Mouse (Mus musculus): ENCODE measurements around the gene Tuba8. TPM values are rescaled to one million over a fixed set of nuclear protein-coding genes. Genes with fewer than 3 reads are reported as not detected.

The Tuba8 gene
- polyA plus RNA-seq (2015; fragmentation: Nextera tagmentation; extraction: Ambion mirVana) = 0.49 and 0.56 TPM in 2 replicates

DNA sequence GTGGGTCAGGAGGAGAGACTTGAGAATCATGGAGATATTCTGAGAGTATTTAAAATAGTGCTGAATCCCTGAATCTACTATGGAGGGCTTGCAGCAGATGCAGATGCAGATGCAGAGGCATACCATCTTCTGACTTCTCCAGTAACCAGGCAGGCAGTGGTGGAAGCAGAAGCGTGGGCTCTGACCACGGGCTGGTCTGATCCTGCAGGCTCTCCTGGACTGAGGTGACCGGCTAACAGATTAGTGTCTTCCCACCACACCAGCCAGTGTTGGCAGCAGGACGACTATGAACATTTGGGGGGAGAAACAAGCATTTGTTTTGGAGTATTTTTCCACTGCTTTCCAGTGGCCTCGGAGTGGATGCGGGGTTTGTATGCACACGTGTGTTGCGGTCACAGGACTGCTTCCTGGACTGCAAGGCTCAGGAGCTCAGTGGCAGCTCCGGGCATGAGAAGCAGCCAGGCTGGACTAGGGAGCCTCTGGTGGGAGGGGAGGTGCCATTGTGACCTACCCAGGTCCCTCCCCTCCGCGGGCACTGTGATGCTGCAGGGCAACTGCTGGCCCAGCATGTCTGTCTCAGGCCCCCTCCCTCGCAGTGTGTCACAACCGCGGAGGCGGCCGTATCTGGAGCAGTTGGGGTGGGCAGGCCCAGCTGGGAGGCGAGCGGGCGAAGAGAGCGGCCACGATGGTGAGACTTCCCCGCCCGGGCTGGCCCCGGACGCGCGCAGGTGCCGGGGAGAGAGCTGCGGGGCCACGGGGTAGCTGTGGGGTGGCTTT lies at the start of gene Tuba8:
TSS of gene Tuba8 (plus strand) at position 548 of the 777 bp plus-strand sequence.
- Histone ChIP-seq H3K27ac (no peak within 1 kb of the TSS), H3K9me3 (no peaks in the 10 kb centered on the region), H3K4me3 (replicated peaks) (peak within 1 kb of the TSS; percentile 39)

DNA sequence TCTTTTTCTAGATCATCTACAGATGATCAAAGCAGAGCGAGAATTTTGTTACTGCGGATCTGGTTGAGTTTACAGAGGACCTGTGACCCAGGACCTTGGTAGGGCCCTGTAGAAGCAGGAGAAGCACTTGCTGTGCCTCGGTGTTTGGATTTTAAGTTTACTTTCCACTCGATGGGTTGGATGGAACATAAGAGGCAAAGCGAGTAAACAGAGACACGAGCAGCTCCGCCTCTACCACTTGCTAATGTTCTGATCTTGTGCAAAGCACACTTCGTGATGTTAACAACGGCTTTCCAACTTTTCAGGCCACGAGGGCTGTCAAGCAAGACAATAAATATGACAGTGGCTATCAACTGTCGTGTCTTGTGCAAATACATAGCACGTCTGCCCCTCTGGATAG lies 47.9 kb upstream of the Tuba8 start:
- no peaks in the 10 kb centered on the region for H3K9me3 ChIP-seq
- peaks cover 22% of the 10 kb centered on the region for H3K4me1 ChIP-seq (replicated peaks)
- H3K9ac ChIP-seq = no peak overlapping the region
- no peak overlapping the region for H3K4me3 ChIP-seq (replicated peaks)
- no peak for ATAC-seq
- no peaks in the 10 kb centered on the region for H3K36me3 ChIP-seq
- H3K4me2 ChIP-seq (replicated peaks) = no peak overlapping the region
- no peaks in the 10 kb centered on the region for H3K27me3 ChIP-seq (replicated peaks)
- 58% methylated on average over 12 of the region's 12 CpGs for WGBS
- no peak overlapping the region for H3K27ac ChIP-seq

More for the DNA sequence above, at the start of gene Tuba8:
- Histone ChIP-seq H3K4me1 (replicated peaks) (peaks cover 14% of the 10 kb centered on the region; the same call in 1 of the 2 replicates), H3K27me3 (replicated peaks) (peaks cover 21% of the 10 kb centered on the region), H3K4me2 (replicated peaks) (peak within 1 kb of the TSS; percentile 86), H3K9ac (peak within 1 kb of the TSS; percentile 28; the same call in 1 of the 2 replicates), H3K36me3 (no peaks in the 10 kb centered on the region)
- peak; percentile 80 for ATAC-seq
- WGBS = 5% methylated on average over 29 of the region's 30 CpGs

DNA sequence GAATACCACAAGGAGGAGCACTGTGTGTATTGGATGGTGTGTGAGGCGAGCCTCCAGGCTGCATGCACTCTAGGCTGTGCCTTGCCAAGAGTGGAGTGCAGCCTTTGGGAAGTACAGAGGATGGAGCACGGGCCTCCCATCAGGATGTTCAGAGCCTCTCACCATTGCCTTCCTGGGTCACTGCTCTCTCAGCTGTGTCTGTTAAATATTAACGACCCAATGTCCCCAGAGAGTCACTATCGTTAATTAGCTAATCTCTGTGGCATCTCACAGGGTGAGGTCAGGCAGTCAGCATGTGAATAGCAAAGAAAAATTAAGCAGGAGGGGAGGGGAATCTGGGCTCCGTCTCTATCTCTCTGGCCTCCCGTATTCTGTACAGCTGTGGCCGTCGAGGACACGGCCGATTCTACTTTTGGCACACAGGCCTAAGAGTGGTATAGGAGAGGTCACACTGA lies 44.4 kb upstream of the Tuba8 start:
- 19% methylated on average over 10 of the region's 10 CpGs for WGBS
- no peak overlapping the region for H3K9ac ChIP-seq
- peak; percentile 91 for ATAC-seq
- H3K4me2 ChIP-seq (replicated peaks) = peak overlapping the region; percentile 22; the same call in 1 of the 2 replicates
- no peaks in the 10 kb centered on the region for H3K36me3 ChIP-seq
- H3K27me3 ChIP-seq (replicated peaks) = no peaks in the 10 kb centered on the region
- no peak overlapping the region for H3K4me3 ChIP-seq (replicated peaks)
- H3K27ac ChIP-seq = peak overlapping the region; percentile 24; the same call in 1 of the 2 replicates
- H3K4me1 ChIP-seq (replicated peaks) = peaks cover 15% of the 10 kb centered on the region
- H3K9me3 ChIP-seq = no peaks in the 10 kb centered on the region

DNA sequence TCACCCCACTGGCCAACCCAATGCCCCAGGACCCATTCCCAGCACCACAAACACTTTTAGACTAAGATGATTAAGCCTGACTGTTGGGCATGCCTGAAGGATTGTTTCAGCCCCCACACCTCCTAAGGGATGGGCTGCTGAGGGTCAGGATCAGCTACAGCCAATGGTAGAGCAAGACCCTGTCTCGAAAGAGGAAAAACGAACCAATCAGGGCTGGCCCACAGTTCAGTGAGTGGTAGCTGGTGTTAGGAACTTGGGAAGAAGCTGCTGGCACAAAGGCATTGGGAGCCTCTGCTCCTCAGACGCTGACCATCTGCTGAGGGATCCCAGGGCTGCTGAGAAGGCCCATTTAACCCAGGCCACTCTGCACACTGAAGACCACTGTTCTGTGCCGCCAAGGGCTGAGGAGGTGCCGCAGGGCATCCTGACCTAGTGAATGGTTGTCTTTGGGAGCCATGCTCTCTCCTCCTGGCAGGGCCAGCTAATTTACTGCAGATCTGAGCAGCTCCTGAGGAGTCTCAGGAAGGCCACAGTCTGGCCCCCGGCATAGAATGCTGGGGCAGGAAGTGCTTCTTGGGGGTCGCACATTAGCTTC lies 43.0 kb upstream of the Tuba8 start:
- H3K9me3 ChIP-seq = no peaks in the 10 kb centered on the region
- H3K9ac ChIP-seq = no peak overlapping the region
- H3K4me1 ChIP-seq (replicated peaks) = peaks cover 15% of the 10 kb centered on the region
- H3K36me3 ChIP-seq = no peaks in the 10 kb centered on the region
- no peaks in the 10 kb centered on the region for H3K27me3 ChIP-seq (replicated peaks)
- no peak overlapping the region for H3K27ac ChIP-seq
- H3K4me3 ChIP-seq (replicated peaks) = no peak overlapping the region
- no peak for ATAC-seq
- 69% methylated on average over 7 of the region's 7 CpGs for WGBS
- no peak overlapping the region for H3K4me2 ChIP-seq (replicated peaks)

DNA sequence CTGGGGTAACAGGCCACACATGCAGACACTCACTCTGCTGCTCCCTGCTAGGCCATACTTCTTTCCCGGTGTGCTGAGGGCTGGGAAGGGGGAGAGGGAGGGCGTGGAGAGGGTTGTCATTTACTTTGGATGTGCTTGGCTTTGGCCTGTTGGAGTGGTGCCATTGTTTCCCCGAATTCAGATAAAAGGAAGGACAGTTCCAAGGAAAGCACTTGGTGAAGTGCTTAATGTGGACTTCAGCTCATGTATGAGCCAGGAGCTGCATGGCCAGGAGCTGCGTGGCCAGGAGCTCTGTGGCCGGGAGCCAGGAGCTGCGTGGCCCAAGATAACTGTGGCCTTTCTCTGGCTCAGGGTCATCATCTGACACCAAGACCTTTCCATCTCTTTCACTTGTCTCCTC lies 39.4 kb upstream of the Tuba8 start:
- 71% methylated on average over 6 of the region's 6 CpGs for whole genome bisulfite sequencing
- H3K9me3 ChIP-seq = no peaks in the 10 kb centered on the region
- no peak for ATAC-seq

DNA sequence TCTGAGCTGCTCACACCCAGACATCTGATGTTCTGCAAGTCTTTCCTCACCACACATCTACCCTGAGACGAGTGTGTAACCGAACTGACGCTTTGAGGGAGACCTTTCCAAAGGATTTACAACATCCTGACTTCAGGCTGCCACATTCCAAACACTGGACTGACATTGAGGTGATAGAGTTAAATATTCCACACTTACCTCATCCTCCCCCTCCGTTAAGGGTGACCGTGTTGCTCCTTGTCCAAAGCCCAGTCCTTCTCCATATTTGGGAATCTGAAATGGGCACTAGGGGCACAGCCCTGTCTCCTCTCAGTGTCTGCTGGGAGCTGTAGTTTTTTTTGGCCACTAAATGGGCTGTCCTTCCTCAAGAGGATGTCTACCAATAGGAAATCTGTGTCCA lies 37.0 kb upstream of the Tuba8 start:
- H3K4me1 ChIP-seq (replicated peaks) = peaks cover 10% of the 10 kb centered on the region; the same call in 1 of the 2 replicates
- H3K4me2 ChIP-seq (replicated peaks) = 0 out of 2 replicates have a peak overlapping the region, but pooled peaks have one; percentile 7
- no peak overlapping the region for H3K27ac ChIP-seq
- no peaks in the 10 kb centered on the region for H3K9me3 ChIP-seq
- no peak for ATAC-seq
- H3K27me3 ChIP-seq (replicated peaks) = no peaks in the 10 kb centered on the region; the same call in 1 of the 2 replicates
- no peak overlapping the region for H3K9ac ChIP-seq
- H3K36me3 ChIP-seq = no peaks in the 10 kb centered on the region
- no peak overlapping the region for H3K4me3 ChIP-seq (replicated peaks)
- WGBS = 39% methylated on average over 5 of the region's 5 CpGs

More for the DNA sequence above, 39.4 kb upstream of the Tuba8 start:
- Histone ChIP-seq H3K9ac (no peak overlapping the region), H3K4me3 (replicated peaks) (no peak overlapping the region), H3K27ac (no peak overlapping the region), H3K36me3 (no peaks in the 10 kb centered on the region), H3K4me2 (replicated peaks) (no peak overlapping the region), H3K4me1 (replicated peaks) (peaks cover 13% of the 10 kb centered on the region), H3K27me3 (replicated peaks) (no peaks in the 10 kb centered on the region; the same call in 1 of the 2 replicates)

DNA sequence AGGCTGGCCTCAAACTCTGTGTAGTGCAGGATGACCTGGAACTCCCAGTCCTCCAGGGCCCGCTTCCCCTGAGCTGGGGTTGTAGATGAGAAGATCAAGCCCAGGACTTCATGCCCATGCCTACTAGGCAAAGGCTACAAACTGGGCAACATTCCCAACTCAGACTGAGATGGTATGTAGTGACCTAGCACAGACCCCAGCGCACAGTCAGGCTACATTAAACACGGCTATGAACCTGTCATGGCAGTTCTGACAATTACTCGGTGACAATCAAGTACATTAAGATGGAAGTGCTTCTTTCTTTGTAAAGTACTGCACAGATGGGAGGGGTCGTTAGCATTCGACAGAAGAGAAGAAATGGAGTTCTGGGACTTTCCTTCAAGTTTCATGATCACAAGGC lies 35.7 kb upstream of the Tuba8 start:
- Histone ChIP-seq H3K4me1 (replicated peaks) (peaks cover 10% of the 10 kb centered on the region; the same call in 1 of the 2 replicates), H3K9me3 (no peaks in the 10 kb centered on the region), H3K27ac (no peak overlapping the region), H3K36me3 (no peaks in the 10 kb centered on the region), H3K4me3 (replicated peaks) (no peak overlapping the region), H3K27me3 (replicated peaks) (no peaks in the 10 kb centered on the region; the same call in 1 of the 2 replicates), H3K4me2 (replicated peaks) (no peak overlapping the region), H3K9ac (no peak overlapping the region)
- WGBS = 94% methylated on average over 6 of the region's 6 CpGs
- no peak for ATAC-seq

DNA sequence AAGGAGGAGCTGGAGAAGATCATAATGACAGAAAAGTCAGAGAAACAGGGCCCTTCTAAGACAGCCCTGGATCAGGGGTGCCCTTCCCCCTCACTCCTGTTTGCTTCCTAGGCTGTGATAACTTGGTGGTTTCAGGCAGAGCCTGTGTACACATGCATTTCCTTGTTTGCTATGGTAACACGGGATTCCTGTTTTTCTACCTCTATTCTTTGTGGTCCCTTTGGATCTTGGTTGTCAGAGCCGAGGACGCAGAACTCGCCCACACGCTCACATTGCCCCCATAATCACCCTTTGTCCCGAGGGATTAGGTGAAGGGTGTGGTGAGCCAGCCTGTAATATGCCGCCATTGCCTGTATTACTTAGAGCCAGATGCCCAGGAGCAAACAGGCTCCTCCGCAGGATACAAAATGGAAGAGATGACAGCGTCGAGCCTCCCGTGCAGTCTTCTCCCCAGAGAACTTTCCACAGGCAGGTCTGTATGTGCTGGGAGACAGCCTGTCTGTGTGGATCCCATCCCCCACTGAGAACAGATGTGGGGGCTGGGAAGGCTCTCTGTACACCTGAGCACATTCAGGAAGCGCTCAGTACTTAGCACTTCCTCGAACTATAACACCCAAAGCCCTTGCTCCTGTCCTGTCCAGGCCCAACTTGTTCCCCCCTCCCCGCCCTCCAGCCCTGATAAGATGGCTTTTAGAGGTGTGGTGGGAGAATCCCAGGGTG lies 34.3 kb upstream of the Tuba8 start:
- 0 out of 2 replicates have a peak, but pooled peaks cover 10% of the 10 kb centered on the region for H3K4me1 ChIP-seq (replicated peaks)
- peak; percentile 70 for ATAC-seq
- peaks cover 3% of the 10 kb centered on the region; the same call in 1 of the 2 replicates for H3K27me3 ChIP-seq (replicated peaks)
- WGBS = 37% methylated on average over 14 of the region's 14 CpGs
- H3K4me2 ChIP-seq (replicated peaks) = peak overlapping the region; percentile 30
- no peak overlapping the region for H3K4me3 ChIP-seq (replicated peaks)
- no peak overlapping the region for H3K9ac ChIP-seq
- H3K27ac ChIP-seq = peak overlapping the region; percentile 82
- H3K36me3 ChIP-seq = no peaks in the 10 kb centered on the region
- no peaks in the 10 kb centered on the region for H3K9me3 ChIP-seq

DNA sequence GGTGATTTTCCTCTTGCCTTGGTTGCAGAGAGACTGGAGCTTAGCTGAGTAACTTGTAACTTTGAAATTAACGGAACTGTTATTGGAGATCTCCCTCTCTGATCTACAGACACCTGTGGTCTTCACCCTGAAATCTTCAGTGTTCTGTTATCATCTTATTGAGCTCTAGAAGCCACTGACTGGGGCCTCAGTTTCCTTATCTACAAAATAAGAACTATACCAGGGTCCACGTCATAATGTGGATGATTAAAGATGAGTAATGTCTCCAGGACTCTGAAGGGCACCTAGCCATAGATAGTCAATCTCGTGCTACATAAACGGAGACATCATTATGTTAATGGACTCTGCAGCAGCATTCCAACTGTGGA lies 33.8 kb upstream of the Tuba8 start:
- Histone ChIP-seq H3K4me3 (replicated peaks) (no peak overlapping the region), H3K9ac (no peak overlapping the region), H3K4me1 (replicated peaks) (0 out of 2 replicates have a peak, but pooled peaks cover 10% of the 10 kb centered on the region), H3K27me3 (replicated peaks) (peaks cover 3% of the 10 kb centered on the region; the same call in 1 of the 2 replicates), H3K27ac (peak overlapping the region; percentile 82), H3K36me3 (no peaks in the 10 kb centered on the region), H3K9me3 (no peaks in the 10 kb centered on the region), H3K4me2 (replicated peaks) (peak overlapping the region; percentile 30)
- ATAC-seq = no peak
- 56% methylated on average over 4 of the region's 4 CpGs for WGBS

DNA sequence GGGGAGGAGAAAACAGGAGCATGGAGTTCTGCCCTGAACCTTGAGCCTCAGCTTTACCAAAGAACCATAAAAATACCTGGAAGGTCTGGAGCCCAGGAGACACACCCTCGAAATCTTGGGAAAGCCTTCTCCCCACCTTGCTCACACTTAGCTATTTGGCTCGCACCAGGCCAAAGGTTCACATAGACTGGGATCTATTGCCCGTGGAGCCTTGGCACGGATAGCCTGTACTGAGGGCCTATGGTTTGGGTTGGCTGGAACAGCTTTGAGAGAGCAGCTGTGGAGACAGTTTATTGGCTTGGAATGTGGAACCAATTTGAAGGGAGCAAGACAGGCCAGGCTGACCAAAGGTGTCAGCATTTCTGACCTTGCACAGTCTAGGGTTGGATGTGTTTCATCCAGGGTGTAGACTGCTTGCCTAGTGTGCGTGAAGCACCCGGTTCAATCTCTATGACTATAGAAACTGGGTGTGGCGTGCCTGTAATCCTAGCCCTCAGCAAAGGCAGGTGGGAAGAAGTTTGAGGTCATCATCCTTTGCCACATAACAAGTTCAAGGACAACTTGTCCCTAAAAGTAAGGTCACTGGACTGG lies 33.3 kb upstream of the Tuba8 start:
- H3K9me3 ChIP-seq = no peaks in the 10 kb centered on the region
- H3K27ac ChIP-seq = peak overlapping the region; percentile 82
- peak; percentile 90 for ATAC-seq
- H3K27me3 ChIP-seq (replicated peaks) = peaks cover 3% of the 10 kb centered on the region; the same call in 1 of the 2 replicates
- H3K4me1 ChIP-seq (replicated peaks) = 0 out of 2 replicates have a peak, but pooled peaks cover 10% of the 10 kb centered on the region
- 0 out of 2 replicates have a peak overlapping the region, but pooled peaks have one; percentile 30 for H3K4me2 ChIP-seq (replicated peaks)
- no peak overlapping the region for H3K4me3 ChIP-seq (replicated peaks)
- WGBS = 68% methylated on average over 7 of the region's 7 CpGs
- H3K36me3 ChIP-seq = no peaks in the 10 kb centered on the region
- no peak overlapping the region for H3K9ac ChIP-seq

DNA sequence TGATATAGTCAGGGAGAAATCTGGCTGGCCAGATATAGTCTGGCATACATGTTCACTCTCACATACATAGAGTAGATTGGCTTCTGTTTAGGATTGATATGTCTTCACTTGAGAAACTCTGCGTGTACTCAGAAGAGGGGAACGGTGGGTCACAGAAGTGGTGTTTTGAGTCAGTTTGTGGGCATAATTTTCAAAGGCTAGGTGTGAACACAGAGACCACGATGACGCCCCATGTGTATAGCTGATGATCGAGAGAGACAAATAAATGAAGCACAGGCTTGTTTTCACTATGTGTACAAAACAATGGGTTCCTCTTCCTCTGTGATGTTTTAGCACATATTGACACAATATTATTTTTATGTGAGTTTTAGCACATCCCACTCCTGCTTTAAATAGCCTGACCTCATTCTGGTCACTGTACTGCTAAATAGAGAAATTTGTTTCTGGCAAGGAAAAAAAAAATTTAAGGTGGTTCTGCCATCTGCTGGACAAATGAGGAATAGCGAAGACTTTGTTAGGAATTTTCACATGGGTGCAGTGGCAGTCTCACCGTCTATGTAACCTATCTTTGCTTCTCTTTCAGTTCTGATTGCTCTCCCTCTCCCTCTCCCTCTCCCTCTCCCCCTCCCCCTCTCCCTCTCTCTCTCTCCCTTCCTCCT lies 31.7 kb upstream of the Tuba8 start:
- Histone ChIP-seq H3K4me2 (replicated peaks) (no peak overlapping the region), H3K9me3 (no peaks in the 10 kb centered on the region), H3K4me1 (replicated peaks) (0 out of 2 replicates have a peak, but pooled peaks cover 10% of the 10 kb centered on the region), H3K27me3 (replicated peaks) (0 out of 2 replicates have a peak, but pooled peaks cover 3% of the 10 kb centered on the region), H3K4me3 (replicated peaks) (no peak overlapping the region), H3K9ac (no peak overlapping the region), H3K36me3 (no peaks in the 10 kb centered on the region), H3K27ac (no peak overlapping the region)
- no peak for ATAC-seq
- 59% methylated on average over 7 of the region's 7 CpGs for WGBS
